Mouse (Mus musculus) forebrain, embryonic 11.5 days (tissue): ENCODE data around the gene Src. TPM values are rescaled to one million over a fixed set of nuclear protein-coding genes. Genes with fewer than 3 reads are reported as not detected.

Experiments
- ATAC-seq: fragments of 200-750 bp; cut with Nextera tagmentation; replicated peaks from 2 replicates; pipeline ENCODE4 v1.8.0; 2017; ENCODE audit warnings: moderate TSS enrichment; ENCODE audit not compliant: low FRiP score
- DNase-seq: peaks from one replicate; pipeline ENCODE4 v3.0.0-alpha.2; 2017; ENCODE audit warnings: low spot score
- H3K27ac ChIP-seq: fragments of 300-500 bp; sonication (generic); 2 replicates; pipeline ENCODE4 v1.5.1; 2014; ENCODE audit warnings: low read depth, low read length
- H3K27me3 ChIP-seq: fragments of 300-500 bp; sonication (generic); 2 replicates; pipeline ENCODE4 v1.6.1; 2014; ENCODE audit warnings: mild to moderate bottlenecking, low read length, mixed read lengths; ENCODE audit not compliant: control insufficient read depth, insufficient read depth
- H3K36me3 ChIP-seq: fragments of 300-500 bp; sonication (generic); 2 replicates; pipeline ENCODE4 v1.6.1; 2014; ENCODE audit warnings: mild to moderate bottlenecking, low read length, moderate library complexity, mixed read lengths; ENCODE audit not compliant: control insufficient read depth, insufficient read depth
- H3K4me1 ChIP-seq: fragments of 300-500 bp; sonication (generic); replicated peaks from 2 replicates; pipeline ENCODE4 v1.6.1; 2014; ENCODE audit warnings: low read length, mixed read lengths; ENCODE audit not compliant: control insufficient read depth, insufficient read depth
- H3K4me2 ChIP-seq: fragments of 300-500 bp; sonication (generic); 2 replicates; pipeline ENCODE4 v1.6.1; 2014; ENCODE audit warnings: low read depth, mild to moderate bottlenecking, low read length, moderate library complexity, mixed read lengths; ENCODE audit not compliant: severe bottlenecking
- H3K4me3 ChIP-seq: fragments of 300-500 bp; sonication (generic); 2 replicates; pipeline ENCODE4 v1.5.1; 2014; ENCODE audit warnings: low read depth, low read length
- H3K9ac ChIP-seq: fragments of 300-500 bp; sonication (generic); 2 replicates; pipeline ENCODE4 v1.6.1; 2014; ENCODE audit warnings: low read length
- H3K9me3 ChIP-seq: fragments of 300-500 bp; sonication (generic); 2 replicates; pipeline ENCODE4 v1.6.1; 2016; ENCODE audit warnings: low read length, mixed read lengths; ENCODE audit not compliant: control insufficient read depth
- WGBS: fragments of 180-500 bp; shearing (Covaris S2); extraction: QIAGEN DNeasy Blood & Tissue Kit; methylation state at CpG from one replicate; pipeline ENCODE4 v1.1.7; 2014; 5-methylcytosine and 5-hydroxymethylcytosine counted together
- polyA plus RNA-seq: library from polyadenylated mRNA; unstranded; fragments of >200 nt; fragmentation: Nextera tagmentation; extraction: Ambion mirVana; gene quantifications from 2 replicates; pipeline ENCODE4 v1.2.1, GENCODE M21; 2014

Src gene
- polyA plus RNA-seq, 1 experiment from 2014 or later = 20.3 TPM

DNA sequence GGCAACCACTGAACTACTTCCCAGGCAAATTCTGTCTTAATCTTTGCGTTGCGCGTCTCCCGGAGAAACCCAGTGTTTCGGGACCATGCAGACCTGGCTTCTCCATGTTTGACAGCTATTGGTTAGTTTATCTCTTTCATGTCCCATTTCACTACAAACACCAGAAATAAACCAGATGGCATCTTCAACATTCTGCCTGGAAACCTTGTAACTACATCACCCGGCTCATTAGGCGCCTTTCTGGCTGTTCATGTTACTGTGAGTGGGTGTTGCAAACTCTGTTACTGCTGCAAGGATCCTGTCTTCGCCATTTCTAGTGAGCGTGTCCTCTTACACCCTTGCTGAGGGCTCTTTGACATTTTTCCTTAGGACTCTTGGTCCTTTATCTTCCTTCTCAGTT is 94.6 kb downstream of the Src start:
- H3K4me2 ChIP-seq = no peak overlapping the region
- no peak overlapping the region for H3K27ac ChIP-seq
- H3K9ac ChIP-seq = no peak overlapping the region
- H3K36me3 ChIP-seq = no peaks in the 10 kb centered on the region
- no peak for ATAC-seq
- WGBS = 95% methylated on average over 9 of the region's 9 CpGs
- H3K4me3 ChIP-seq = no peak overlapping the region
- H3K27me3 ChIP-seq = 0 out of 2 replicates have a peak, but pooled peaks cover 2% of the 10 kb centered on the region
- no peak for DNase-seq
- H3K4me1 ChIP-seq = peaks cover 22% of the 10 kb centered on the region
- H3K9me3 ChIP-seq = no peaks in the 10 kb centered on the region

DNA sequence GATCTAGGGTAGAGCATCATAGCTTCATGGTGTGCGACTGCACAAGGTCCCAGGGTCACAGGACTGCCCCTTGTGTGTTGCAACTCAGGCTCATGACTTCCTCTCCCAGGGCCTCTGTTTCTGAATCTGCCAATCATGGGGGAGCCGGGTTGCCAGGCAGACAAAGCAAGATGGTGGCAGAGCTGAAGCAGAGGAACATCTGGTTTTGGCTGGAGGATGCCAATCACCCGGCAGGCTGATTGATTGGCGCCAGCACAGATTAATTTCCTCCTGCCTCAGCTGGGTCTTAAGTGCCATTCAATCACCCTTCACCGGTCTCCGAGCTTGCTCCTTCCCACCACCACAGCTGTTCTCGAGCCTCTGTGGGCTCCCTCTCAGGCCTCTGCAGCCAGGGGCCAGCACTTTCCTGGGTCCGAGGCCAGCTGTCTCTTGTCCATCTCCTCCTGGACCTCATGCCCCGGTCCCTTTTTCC is 95.5 kb downstream of the Src start:
- 18% methylated on average over 9 of the region's 9 CpGs for WGBS
- H3K27me3 ChIP-seq = 0 out of 2 replicates have a peak, but pooled peaks cover 2% of the 10 kb centered on the region
- no peak overlapping the region for H3K9ac ChIP-seq
- DNase-seq (no peak), ATAC-seq (no peak)
- no peaks in the 10 kb centered on the region for H3K9me3 ChIP-seq
- H3K4me2 ChIP-seq = no peak overlapping the region
- peaks cover 20% of the 10 kb centered on the region for H3K4me1 ChIP-seq
- no peaks in the 10 kb centered on the region for H3K36me3 ChIP-seq
- no peak overlapping the region for H3K4me3 ChIP-seq
- peak overlapping the region; percentile 79 for H3K27ac ChIP-seq

DNA sequence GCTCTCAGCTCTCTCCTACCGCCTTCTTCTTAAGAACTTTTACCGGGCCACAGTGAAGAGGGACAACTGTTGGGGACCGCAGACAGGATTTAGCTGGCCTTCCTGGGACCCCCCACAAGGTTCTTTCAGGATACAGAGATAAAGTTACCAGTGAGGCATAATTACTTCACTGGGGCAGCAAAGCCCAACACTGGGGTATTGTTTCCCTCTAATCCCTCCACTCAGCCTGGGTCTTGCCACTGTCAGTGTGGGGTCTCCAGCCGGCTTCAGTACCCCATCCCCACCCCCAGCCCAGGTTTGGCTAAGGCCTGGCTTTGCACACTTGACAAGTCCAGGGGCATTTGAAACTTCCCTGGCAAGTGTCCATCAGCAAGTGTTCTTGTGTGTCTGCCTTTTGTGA is 96.1 kb downstream of the Src start:
- H3K9ac ChIP-seq = peak overlapping the region; percentile 16; the same call in 1 of the 2 replicates
- H3K27ac ChIP-seq = peak overlapping the region; percentile 79
- peaks cover 20% of the 10 kb centered on the region for H3K4me1 ChIP-seq
- no peak overlapping the region for H3K4me3 ChIP-seq
- H3K27me3 ChIP-seq = 0 out of 2 replicates have a peak, but pooled peaks cover 2% of the 10 kb centered on the region
- DNase-seq (no peak), ATAC-seq (peak; percentile 62)
- H3K9me3 ChIP-seq = no peaks in the 10 kb centered on the region
- WGBS = 1% methylated on average over 4 of the region's 4 CpGs
- no peak overlapping the region for H3K4me2 ChIP-seq
- no peaks in the 10 kb centered on the region for H3K36me3 ChIP-seq

DNA sequence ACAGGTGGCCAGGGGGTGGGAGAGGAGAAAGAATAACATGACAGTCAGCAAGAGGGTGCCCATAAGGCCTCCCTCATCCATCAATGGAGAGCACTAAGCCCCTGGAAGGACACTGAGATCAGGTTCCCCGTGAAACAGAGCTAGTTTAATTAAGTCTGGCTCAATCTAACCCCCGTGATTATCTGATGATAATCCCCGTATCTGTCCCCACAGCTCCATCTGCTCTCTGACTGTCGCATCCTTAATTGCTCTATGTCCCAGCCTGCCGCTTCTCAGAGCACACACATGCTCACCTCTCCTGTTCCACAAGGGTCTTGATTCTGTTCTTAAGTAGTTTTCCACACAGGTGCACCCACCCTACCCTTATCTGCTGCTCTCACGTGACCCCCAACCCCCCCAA is 99.3 kb downstream of the Src start:
- peaks cover 22% of the 10 kb centered on the region for H3K4me1 ChIP-seq
- H3K27me3 ChIP-seq = 0 out of 2 replicates have a peak, but pooled peaks cover 2% of the 10 kb centered on the region
- H3K4me2 ChIP-seq = no peak overlapping the region
- no peak overlapping the region for H3K9ac ChIP-seq
- DNase-seq = no peak
- H3K9me3 ChIP-seq = no peaks in the 10 kb centered on the region
- WGBS = 44% methylated on average over 6 of the region's 6 CpGs
- ATAC-seq = no peak
- no peaks in the 10 kb centered on the region for H3K36me3 ChIP-seq
- no peak overlapping the region for H3K27ac ChIP-seq
- H3K4me3 ChIP-seq = no peak overlapping the region

DNA sequence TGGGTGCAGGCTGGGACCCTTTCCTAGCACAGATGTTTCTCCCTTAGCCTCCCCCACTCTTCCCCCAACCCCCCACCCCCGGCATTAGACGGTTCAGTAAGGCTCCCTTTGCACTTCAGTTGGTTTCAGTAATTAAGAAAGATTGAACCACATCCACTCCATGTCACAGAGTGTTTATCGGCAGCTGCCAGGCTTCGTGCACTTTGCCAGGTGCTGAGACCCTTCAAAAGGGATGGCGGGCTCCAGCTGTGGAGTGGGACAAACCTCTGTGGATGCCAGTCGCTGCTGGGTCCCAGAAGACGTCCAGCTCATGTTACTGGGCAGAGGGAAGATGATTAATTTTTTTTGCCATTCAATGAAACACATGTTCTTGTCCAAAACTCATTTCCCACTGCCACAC is 100.2 kb downstream of the Src start:
- Histone ChIP-seq H3K27ac (no peak overlapping the region), H3K36me3 (no peaks in the 10 kb centered on the region), H3K9ac (no peak overlapping the region), H3K4me2 (no peak overlapping the region), H3K4me1 (peaks cover 22% of the 10 kb centered on the region), H3K4me3 (no peak overlapping the region), H3K9me3 (no peaks in the 10 kb centered on the region), H3K27me3 (no peaks in the 10 kb centered on the region)
- DNase-seq (no peak), ATAC-seq (no peak)
- 55% methylated on average over 7 of the region's 7 CpGs for WGBS

DNA sequence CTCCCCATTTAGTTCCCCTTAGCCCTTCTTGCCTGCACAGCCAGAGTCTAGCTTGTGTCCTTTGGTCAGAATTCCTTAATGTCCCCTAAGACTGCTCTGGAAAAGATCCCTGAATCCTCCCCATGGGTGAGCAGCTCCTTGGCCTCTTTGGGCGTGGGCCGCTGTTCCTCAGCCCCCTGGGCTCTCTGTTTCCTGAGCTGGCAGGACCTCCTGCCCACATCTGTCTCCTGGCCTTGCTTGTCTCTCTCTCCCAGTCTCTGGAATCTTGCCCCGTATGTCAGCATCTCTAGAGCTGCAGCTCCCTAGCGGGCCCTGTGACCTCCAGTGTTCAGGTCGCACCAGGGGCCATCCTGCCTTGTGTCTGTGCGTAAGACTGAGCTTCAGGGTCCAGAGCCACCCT is 101.2 kb downstream of the Src start:
- Histone ChIP-seq H3K4me3 (no peak overlapping the region), H3K27ac (no peak overlapping the region), H3K4me2 (no peak overlapping the region), H3K9ac (no peak overlapping the region), H3K9me3 (no peaks in the 10 kb centered on the region), H3K4me1 (peaks cover 14% of the 10 kb centered on the region; the same call in 1 of the 2 replicates), H3K36me3 (no peaks in the 10 kb centered on the region), H3K27me3 (no peaks in the 10 kb centered on the region)
- ATAC-seq (no peak), DNase-seq (no peak)
- 68% methylated on average over 6 of the region's 6 CpGs for WGBS

DNA sequence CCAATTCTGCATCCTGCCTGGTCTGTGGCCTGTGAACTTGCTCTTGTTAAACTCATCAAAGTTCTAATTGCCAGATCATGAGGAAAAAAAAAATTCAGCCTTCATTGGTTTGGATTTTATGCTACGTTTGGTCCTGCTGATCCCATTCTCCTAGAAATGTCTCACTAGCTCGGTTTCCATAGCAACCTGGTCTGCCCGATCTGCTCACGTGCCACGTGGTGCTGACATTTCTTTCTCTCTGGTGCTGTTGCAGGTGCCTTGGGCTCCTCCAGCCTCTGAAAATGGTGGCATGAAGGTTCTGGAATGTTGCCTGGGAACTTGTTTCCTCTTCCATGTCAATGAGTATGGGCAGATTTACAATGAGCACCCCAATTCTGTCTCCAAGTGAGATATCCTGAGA is 102.3 kb downstream of the Src start:
- Histone ChIP-seq H3K36me3 (no peaks in the 10 kb centered on the region), H3K9me3 (no peaks in the 10 kb centered on the region), H3K27me3 (no peaks in the 10 kb centered on the region), H3K4me3 (no peak overlapping the region), H3K27ac (no peak overlapping the region), H3K9ac (no peak overlapping the region), H3K4me1 (peaks cover 14% of the 10 kb centered on the region; the same call in 1 of the 2 replicates), H3K4me2 (no peak overlapping the region)
- WGBS = 20% methylated on average over 5 of the region's 5 CpGs
- ATAC-seq = no peak
- no peak for DNase-seq

Other genes starting within 250 kb of the Src start
- gene Rbl1, start 213.9 kb upstream of the Src start, polyA plus RNA-seq = 41.3 and 43.2 TPM in 2 replicates
- 272 and 277 TPM in 2 replicates for gene Rpn2, start 139.4 kb upstream of the Src start, polyA plus RNA-seq
- 0.48 and 1.1 TPM in 2 replicates for gene Mroh8, start 138.9 kb upstream of the Src start, polyA plus RNA-seq
- 0.83 and 1.5 TPM in 2 replicates for gene Ghrh, start 70.9 kb upstream of the Src start, polyA plus RNA-seq
- gene Manbal, start 50.9 kb upstream of the Src start, polyA plus RNA-seq = 31.0 and 34.8 TPM in 2 replicates
- 2,785 and 3,035 TPM in 2 replicates for gene Nnat, start 141.6 kb downstream of the Src start, polyA plus RNA-seq
- 111 and 123 TPM in 2 replicates for gene Blcap, start 152.8 kb downstream of the Src start, polyA plus RNA-seq